Mouse (Mus musculus) bone marrow, adult 2 months (tissue): ENCODE data around the gene Gm3625.

Source experiments
- CTCF ChIP-seq: fragments of 200-500 bp; IDR thresholded peaks from 2 replicates; pipeline ENCODE4 v1.5.1; 2011; ENCODE audit warnings: low read length, control low read depth; ENCODE audit not compliant: control insufficient read depth, insufficient read depth
- POLR2A ChIP-seq: fragments of 200-500 bp; IDR thresholded peaks from 2 replicates; pipeline ENCODE4 v1.6.1; 2011; ENCODE audit warnings: low read depth, mild to moderate bottlenecking, control low read depth, low read length, borderline replicate concordance; ENCODE audit not compliant: control insufficient read depth

GRCm38 (mm10) chr12:4632957-4633356 lies 40.2 kb upstream of the Gm3625 start:
- TF ChIP-seq CTCF, result no peak
- TF ChIP-seq POLR2A, result no peak
